Mouse (Mus musculus) stomach, postnatal 0 days (tissue): Measurements from ENCODE around the gene Gm49721.
"Not testable (repeated sequence)": the region's sequence is repeated elsewhere in the genome, so short reads cannot be mapped to it uniquely, and the experiment has no call there.

Experiments used
- CTCF ChIP-seq: IDR thresholded peaks from 2 replicates; pipeline ENCODE4 v1.5.1; 2016; ENCODE audit warnings: antibody characterized with exemption, low read depth, mild to moderate bottlenecking, moderate library complexity
- EP300 ChIP-seq: optimal IDR thresholded peaks from 2 replicates; pipeline ENCODE3; 2016; ENCODE audit warnings: antibody characterized with exemption

DNA sequence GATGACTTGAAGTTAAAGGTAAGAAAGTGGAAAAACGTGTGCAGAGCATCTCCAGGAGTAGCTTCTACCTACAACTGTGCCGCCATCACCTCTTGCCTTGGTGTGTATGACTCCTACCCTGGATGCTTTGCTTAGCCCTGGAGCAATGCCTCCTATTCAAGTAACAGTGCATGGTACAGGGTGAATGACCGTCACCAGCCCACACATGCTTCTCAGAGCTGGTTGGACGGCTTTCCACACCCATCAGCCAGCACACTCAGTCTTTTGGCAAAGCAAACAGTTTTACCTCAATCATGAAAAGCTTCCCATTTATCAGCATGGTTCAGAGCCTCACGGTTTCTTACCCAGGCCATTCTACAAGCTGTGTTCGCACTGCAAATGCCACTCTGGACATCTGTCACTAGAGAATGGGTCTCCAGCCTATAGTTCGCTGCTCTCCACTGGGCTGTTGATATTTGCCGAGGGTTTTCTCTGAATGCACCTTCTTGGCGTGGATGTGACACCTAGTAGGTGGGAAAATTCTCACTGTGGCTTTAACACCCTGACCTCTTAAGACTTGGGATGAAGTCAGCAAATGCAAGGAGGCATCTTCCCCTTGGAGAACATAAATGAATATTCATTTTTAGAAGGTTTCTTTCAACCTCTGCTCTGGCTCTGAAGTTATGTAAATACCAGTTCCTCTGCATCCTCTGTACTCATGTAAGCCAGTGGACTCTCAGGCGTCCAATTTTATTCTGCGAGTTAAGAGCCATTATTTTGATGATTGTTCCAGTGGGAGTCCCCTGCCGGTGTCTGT lies 23.3 kb downstream of the Gm49721 start:
- TF ChIP-seq CTCF, EP300: not testable (repeated sequence)
